Mouse (Mus musculus): Measurements from ENCODE around the gene Gm11992. TPM values are rescaled to one million over a fixed set of nuclear protein-coding genes. Genes with fewer than 3 reads are reported as not detected.

Gm11992 gene
- total and polyA plus RNA-seq, 2 experiments from 2014 or later, result 2.2 TPM

- H3K36me3 ChIP-seq (ENCODE audit: insufficient read depth, low read length), result no peaks in the 10 kb centered on the region
- no peak for TF ChIP-seq CTCF (IDR thresholded peaks at IDR 0.05; ENCODE audit: low read depth)
- no peak overlapping the region for H3K4me2 ChIP-seq (ENCODE audit: low read depth, low read length)
- no peak overlapping the region for H3K9ac ChIP-seq (replicated peaks; ENCODE audit: low read length)
- H3K27ac ChIP-seq, result no peak overlapping the region
- H3K4me3 ChIP-seq (ENCODE audit: low read length), result no peak overlapping the region
- DNase-seq (ENCODE audit: low spot score) (no peak), ATAC-seq (no peak)
- H3K4me1 ChIP-seq (ENCODE audit: insufficient read depth, low read length), result no peaks in the 10 kb centered on the region
- WGBS, result 81% methylated on average over 6 of the region's 6 CpGs
- no peaks in the 10 kb centered on the region for H3K9me3 ChIP-seq (ENCODE audit: low read length)
- no peaks in the 10 kb centered on the region for H3K27me3 ChIP-seq (ENCODE audit: insufficient read depth, low read length)
Measured at GRCm38 (mm10) chr11:9018491-9019267, 29.7 kb upstream of the Gm11992 start.

GRCm38 (mm10) chr11:9020207-9020606, 28.2 kb upstream of the Gm11992 start:
- WGBS, result 92% methylated on average over 5 of the region's 5 CpGs
- H3K36me3 ChIP-seq (ENCODE audit: insufficient read depth, low read length), result no peaks in the 10 kb centered on the region
- H3K27me3 ChIP-seq (ENCODE audit: insufficient read depth, low read length), result no peaks in the 10 kb centered on the region
- ATAC-seq, result no peak
- H3K9ac ChIP-seq (replicated peaks; ENCODE audit: low read length), result no peak overlapping the region
- H3K4me1 ChIP-seq (ENCODE audit: insufficient read depth, low read length), result no peaks in the 10 kb centered on the region
- H3K9me3 ChIP-seq (ENCODE audit: low read length), result no peaks in the 10 kb centered on the region
- no peak overlapping the region for H3K4me2 ChIP-seq (ENCODE audit: low read depth, low read length)
- no peak overlapping the region for H3K27ac ChIP-seq
- DNase-seq (ENCODE audit: low spot score), result no peak
- no peak for TF ChIP-seq CTCF (IDR thresholded peaks at IDR 0.05; ENCODE audit: low read depth)
- no peak overlapping the region for H3K4me3 ChIP-seq (ENCODE audit: low read length)

- ATAC-seq (no peak), DNase-seq (ENCODE audit: low spot score) (no peak)
- H3K4me3 ChIP-seq (ENCODE audit: low read length), result no peak overlapping the region
- H3K9ac ChIP-seq (replicated peaks; ENCODE audit: low read length), result no peak overlapping the region
- TF ChIP-seq CTCF (IDR thresholded peaks at IDR 0.05; ENCODE audit: low read depth), result no peak
- H3K4me2 ChIP-seq (ENCODE audit: low read depth, low read length), result no peak overlapping the region
- no peaks in the 10 kb centered on the region for H3K27me3 ChIP-seq (ENCODE audit: insufficient read depth, low read length)
- H3K27ac ChIP-seq, result no peak overlapping the region
- H3K4me1 ChIP-seq (ENCODE audit: insufficient read depth, low read length), result no peaks in the 10 kb centered on the region
- 81% methylated on average over 7 of the region's 7 CpGs for WGBS
- H3K9me3 ChIP-seq (ENCODE audit: low read length), result no peaks in the 10 kb centered on the region
- no peaks in the 10 kb centered on the region for H3K36me3 ChIP-seq (ENCODE audit: insufficient read depth, low read length)
Measured at GRCm38 (mm10) chr11:9024782-9025181, 23.6 kb upstream of the Gm11992 start.

DNA sequence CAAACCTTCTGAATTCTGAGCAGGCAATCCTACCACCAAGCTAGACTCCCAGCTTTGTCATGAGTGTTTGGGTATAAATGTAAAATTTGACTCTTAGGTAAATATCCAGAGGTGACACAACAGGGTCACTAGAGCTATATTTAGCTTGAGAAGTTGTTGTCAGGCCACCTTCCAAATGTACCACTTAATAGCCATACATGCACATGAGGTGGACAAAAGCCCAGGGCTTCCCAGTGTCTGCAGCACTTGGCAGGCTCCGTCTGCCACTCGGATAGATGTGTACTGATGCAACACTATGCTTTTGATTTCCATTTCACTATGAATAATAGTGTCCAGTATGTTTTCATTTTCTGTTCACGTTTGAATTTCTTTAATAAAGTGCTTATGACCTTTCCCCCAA, 23.2 kb upstream of the Gm11992 start:
- Histone ChIP-seq H3K27me3 (ENCODE audit: insufficient read depth, low read length) (no peaks in the 10 kb centered on the region), H3K36me3 (ENCODE audit: insufficient read depth, low read length) (no peaks in the 10 kb centered on the region), H3K4me2 (ENCODE audit: low read depth, low read length) (no peak overlapping the region), H3K27ac (no peak overlapping the region), H3K9me3 (ENCODE audit: low read length) (no peaks in the 10 kb centered on the region), H3K4me1 (ENCODE audit: insufficient read depth, low read length) (no peaks in the 10 kb centered on the region), H3K4me3 (ENCODE audit: low read length) (no peak overlapping the region), H3K9ac (replicated peaks; ENCODE audit: low read length) (no peak overlapping the region)
- no peak for DNase-seq (ENCODE audit: low spot score)
- WGBS, result 65% methylated on average over 3 of the region's 3 CpGs
- ATAC-seq, result no peak
- no peak for TF ChIP-seq CTCF (IDR thresholded peaks at IDR 0.05; ENCODE audit: low read depth)

GRCm38 (mm10) chr11:9031530-9031929, 16.9 kb upstream of the Gm11992 start:
- Histone ChIP-seq H3K27me3 (ENCODE audit: insufficient read depth, low read length) (no peaks in the 10 kb centered on the region), H3K4me3 (ENCODE audit: low read length) (no peak overlapping the region), H3K9ac (replicated peaks; ENCODE audit: low read length) (no peak overlapping the region), H3K4me2 (ENCODE audit: low read depth, low read length) (no peak overlapping the region), H3K27ac (no peak overlapping the region), H3K4me1 (ENCODE audit: insufficient read depth, low read length) (no peaks in the 10 kb centered on the region), H3K36me3 (ENCODE audit: insufficient read depth, low read length) (no peaks in the 10 kb centered on the region), H3K9me3 (ENCODE audit: low read length) (no peaks in the 10 kb centered on the region)
- ATAC-seq (no peak), DNase-seq (ENCODE audit: low spot score) (no peak)
- WGBS, result 89% methylated on average over 2 of the region's 2 CpGs
- no peak for TF ChIP-seq CTCF (IDR thresholded peaks at IDR 0.05; ENCODE audit: low read depth)

DNA sequence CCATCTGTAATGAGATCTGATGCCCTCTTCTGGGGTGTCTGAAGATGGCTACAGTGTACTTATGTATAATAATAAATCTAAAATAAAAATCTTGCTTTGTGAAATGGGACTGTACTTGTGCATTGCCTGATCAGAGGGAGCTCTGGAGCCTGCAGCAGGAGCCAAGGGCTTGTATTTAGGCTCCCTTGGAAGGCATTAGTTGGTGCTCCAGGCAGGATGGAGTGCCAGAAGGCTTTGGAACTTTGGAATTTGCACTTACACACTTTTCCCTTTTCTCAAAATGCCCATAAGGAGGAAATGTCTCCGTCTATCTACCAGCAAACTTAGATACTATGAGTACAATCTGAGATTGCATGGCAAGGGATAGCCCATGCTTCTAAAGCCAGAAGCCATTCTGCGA, 1.8 kb upstream of the Gm11992 start:
- H3K27me3 ChIP-seq (ENCODE audit: insufficient read depth, low read length), result no peaks in the 10 kb centered on the region
- WGBS, result 98% methylated on average over 2 of the region's 2 CpGs
- no peaks in the 10 kb centered on the region for H3K9me3 ChIP-seq (ENCODE audit: low read length)
- TF ChIP-seq CTCF (IDR thresholded peaks at IDR 0.05; ENCODE audit: low read depth), result no peak
- H3K4me1 ChIP-seq (ENCODE audit: insufficient read depth, low read length), result peaks cover 6% of the 10 kb centered on the region; the same call in 1 of the 2 replicates
- no peak for DNase-seq (ENCODE audit: low spot score)
- ATAC-seq, result no peak
- no peak overlapping the region for H3K4me3 ChIP-seq (ENCODE audit: low read length)
- H3K4me2 ChIP-seq (ENCODE audit: low read depth, low read length), result no peak overlapping the region
- H3K36me3 ChIP-seq (ENCODE audit: insufficient read depth, low read length), result no peaks in the 10 kb centered on the region
- H3K9ac ChIP-seq (replicated peaks; ENCODE audit: low read length), result no peak overlapping the region
- H3K27ac ChIP-seq, result no peak overlapping the region

- TF ChIP-seq CTCF (IDR thresholded peaks at IDR 0.05; ENCODE audit: low read depth), result no peak
- ATAC-seq (no peak), DNase-seq (ENCODE audit: low spot score) (no peak)
- Histone ChIP-seq H3K4me3 (ENCODE audit: low read length) (no peak overlapping the region), H3K27ac (no peak overlapping the region), H3K9ac (replicated peaks; ENCODE audit: low read length) (no peak overlapping the region), H3K36me3 (ENCODE audit: insufficient read depth, low read length) (no peaks in the 10 kb centered on the region), H3K27me3 (ENCODE audit: insufficient read depth, low read length) (no peaks in the 10 kb centered on the region), H3K9me3 (ENCODE audit: low read length) (no peaks in the 10 kb centered on the region), H3K4me1 (ENCODE audit: insufficient read depth, low read length) (peaks cover 6% of the 10 kb centered on the region; the same call in 1 of the 2 replicates), H3K4me2 (ENCODE audit: low read depth, low read length) (no peak overlapping the region)
- 75% methylated on average over 5 of the region's 5 CpGs for WGBS
Measured at GRCm38 (mm10) chr11:9047044-9047443, 1.4 kb upstream of the Gm11992 start.

All from hindbrain, postnatal 0 days (tissue).